Mouse (Mus musculus): Measurements from ENCODE around the gene Fam57b. TPM values are rescaled to one million over a fixed set of nuclear protein-coding genes. Genes with fewer than 3 reads are reported as not detected.

The Fam57b gene
- total RNA-seq (2021): 1 to 10 TPM; 8.2 to 9.7 TPM

DNA sequence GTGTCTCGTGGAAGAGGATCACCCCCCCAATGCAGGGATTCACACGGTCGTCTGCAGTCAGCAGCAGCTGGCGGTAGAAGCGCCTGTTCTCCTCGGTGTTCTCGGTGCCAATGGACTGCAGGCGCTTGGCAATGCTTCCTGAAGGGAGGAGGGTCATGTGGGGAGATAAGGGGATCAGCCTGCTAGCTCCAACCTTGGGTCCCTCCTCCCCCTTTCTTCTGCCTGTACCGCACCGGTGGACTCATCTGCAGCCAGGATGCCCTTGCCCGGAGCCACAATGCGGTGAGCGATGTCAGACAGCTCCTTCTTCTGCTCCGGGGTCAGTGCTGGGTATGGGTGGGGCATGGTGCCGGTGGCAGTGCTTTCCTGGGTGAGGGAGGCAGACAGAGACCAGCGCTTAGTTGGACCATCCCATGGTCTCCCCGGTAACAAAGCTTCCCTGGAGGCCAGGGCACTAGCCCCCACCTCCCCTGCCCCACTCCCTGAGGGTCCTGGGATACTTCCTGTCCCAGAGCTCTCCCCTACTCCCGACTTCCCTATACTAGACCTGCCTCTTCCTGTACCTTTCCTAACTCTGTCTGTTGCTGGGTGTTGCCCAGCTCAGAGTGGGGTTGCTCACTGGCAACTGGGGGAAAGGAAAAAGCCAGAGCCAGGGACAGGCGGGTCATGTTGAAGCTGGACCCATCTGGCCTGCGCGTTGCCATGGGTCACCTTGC is at the start of gene Fam57b:
Fam57b (plus strand) TSS at position 258 of the 716 bp plus-strand sequence.
- DNase-seq: peak; percentile 45 to 64

GRCm38 (mm10) chr7:126748824-126749223 is 48.6 kb upstream of the Fam57b start:
- intact Hi-C loops (cut with DNase I): no loop called here
- DNase-seq: no peak

More for the DNA sequence above, at the start of gene Fam57b:
- intact Hi-C loops (cut with DNase I): loop anchor here (1.0 to 2.0 kb wide), 2 partner anchors 20 to 39 kb away; partner anchors contain the start of gene Mapk3

DNA sequence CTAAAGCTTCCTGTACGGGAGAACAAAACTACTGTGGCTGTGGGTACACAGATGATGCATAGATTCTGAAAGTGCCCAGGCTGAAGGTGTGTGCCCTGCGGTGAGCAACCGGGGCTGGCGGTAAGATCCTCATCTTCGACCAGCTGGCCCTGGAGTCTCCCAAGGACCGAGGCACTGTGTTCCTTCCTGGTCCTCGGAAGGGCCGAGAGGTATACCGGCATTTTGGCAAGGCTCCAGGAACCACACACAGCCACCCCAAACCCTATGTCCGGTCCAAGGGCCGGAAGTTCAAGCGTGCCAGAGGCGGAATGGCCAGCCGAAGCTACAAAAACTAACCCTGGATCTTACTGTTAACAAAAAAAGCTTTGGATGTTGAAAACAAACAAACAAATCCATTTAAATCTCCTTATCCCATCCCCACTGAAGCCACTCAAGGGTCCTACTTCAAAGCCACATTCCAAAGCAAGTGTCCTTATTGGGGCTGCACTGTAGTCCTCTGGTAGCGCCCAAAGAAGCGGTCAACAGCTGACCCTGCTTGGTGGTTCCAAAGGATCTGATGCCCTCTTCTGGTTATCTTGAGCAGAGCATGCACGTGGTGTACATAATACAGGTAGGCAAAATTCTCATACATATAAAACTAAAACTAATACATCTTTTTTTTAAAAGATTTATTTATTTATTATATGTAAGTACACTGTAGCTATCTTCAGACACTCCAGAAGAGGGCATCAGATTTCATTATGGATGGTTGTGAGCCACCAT is 47.7 kb upstream of the Fam57b start:
- intact Hi-C loops (cut with DNase I): no loop called here

DNA sequence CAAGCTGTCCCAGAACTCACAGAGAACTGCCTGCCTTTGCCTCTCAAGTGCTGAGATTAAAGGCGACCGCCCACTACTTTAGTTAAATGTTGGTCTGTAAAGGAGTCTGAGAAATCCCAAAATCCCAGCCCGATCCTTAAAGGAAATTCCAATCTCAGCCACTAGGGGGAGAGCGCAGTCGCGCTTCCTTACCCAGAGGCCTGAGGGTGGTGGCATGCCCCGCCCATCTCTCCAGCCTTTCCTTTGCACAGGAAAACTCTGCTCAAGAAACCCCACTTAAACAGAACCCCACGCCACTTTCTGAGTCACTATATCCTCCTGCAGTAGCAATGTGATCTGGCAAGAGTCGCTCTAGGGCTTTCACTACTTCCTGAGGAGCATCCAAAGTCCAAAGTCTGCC is 42.6 kb upstream of the Fam57b start:
- intact Hi-C loops (cut with DNase I): loop anchor here (2.0 to 5.0 kb wide), 2 partner anchors 36 to 108 kb away; partner anchors contain the start of gene Sgf29
- DNase-seq: peak; percentile 78 to 79

More for the DNA sequence above, 47.7 kb upstream of the Fam57b start:
- no peak for DNase-seq

DNA sequence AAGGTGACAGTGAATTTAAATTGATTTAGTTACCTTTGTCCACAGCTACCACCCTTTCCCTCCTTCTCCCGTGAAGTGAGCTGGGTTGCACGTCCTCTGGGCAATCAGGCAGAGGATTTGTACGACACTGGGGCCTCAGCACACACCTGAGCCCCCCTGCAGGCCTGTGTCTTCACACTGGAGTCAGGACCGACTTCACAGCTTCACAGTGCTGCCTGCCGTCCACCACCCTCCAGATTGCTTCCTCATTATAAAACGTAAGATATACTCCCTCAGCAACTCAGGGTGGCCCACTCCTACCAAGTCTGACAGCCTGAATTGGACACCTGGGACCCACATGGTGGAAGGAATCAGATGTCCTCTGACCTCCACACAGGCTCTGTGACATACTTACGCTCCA is 38.9 kb upstream of the Fam57b start:
- no peak for DNase-seq
- intact Hi-C loops (cut with DNase I): loop anchor here (2.0 to 5.0 kb wide), 3 partner anchors 18 to 111 kb away; partner anchors contain the start of genes Sgf29 and Ypel3

- intact Hi-C loops (cut with DNase I): loop anchor here (2.0 to 5.0 kb wide), 3 partner anchors 18 to 112 kb away; partner anchors contain the start of genes Sgf29 and Ypel3
- DNase-seq: peak; percentile 86 to 88
Measured at GRCm38 (mm10) chr7:126759050-126759671, 38.3 kb upstream of the Fam57b start, which contains the start of gene Mapk3. Mapk3 (plus strand) TSS chr7:126759601.

GRCm38 (mm10) chr7:126759672-126760390 is 37.6 kb upstream of the Fam57b start:
- intact Hi-C loops (cut with DNase I): loop anchor here (2.0 to 5.0 kb wide), 3 partner anchors 17 to 113 kb away; partner anchors contain the start of genes Sgf29 and Ypel3
- no peak for DNase-seq

DNA sequence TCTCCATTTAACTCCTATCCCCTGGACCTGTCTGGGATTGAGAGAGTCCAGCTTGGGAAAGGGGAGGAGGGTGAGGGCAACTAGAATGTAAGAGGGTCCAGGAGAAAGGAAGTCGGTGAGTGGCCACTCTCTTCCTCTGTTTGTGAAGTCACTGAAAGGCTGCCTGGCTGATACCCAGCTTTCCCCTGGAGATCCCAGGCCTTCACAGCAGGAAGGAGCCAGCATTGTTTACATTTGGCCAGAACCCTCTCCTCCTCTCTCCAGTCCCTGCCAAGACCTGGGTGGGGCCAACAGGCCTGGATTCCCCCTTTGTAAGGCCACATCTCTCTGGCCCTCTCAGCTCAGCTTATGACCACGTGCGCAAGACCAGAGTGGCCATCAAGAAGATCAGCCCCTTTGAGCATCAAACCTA is 37.1 kb upstream of the Fam57b start:
- DNase-seq: peak; percentile 75 to 76
- intact Hi-C loops (cut with DNase I): no loop called here

GRCm38 (mm10) chr7:126760956-126761355 is 36.5 kb upstream of the Fam57b start:
- intact Hi-C loops (cut with DNase I): no loop called here

DNA sequence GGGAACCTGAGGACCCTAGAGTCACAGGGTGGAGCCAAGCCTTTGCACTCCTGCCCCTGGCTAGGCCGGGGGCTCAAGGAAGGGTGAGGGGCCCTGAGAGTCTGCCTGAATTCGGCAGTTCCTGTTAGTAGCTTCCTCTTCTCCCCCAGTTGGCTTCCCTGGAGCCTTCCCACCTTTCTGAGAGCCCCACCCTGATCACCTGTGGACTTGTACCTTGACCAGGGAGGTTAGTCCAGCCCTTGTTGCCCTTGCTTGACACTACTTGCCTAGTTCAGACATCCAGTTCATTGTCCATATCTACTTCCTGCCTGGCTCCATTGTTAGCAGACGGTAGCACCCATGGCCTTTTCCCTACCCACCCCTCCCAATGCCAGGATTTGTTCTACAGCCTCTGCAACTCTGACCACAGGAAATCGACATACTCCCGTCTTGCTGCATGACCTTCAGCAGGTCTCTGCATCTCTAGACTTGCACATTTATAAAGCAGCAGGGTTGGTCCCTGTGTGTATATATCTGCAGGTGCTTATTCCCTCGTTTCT is 35.9 kb upstream of the Fam57b start:
- intact Hi-C loops (cut with DNase I): no loop called here
- DNase-seq: no peak

More at GRCm38 (mm10) chr7:126760956-126761355, 36.5 kb upstream of the Fam57b start:
- no peak for DNase-seq

GRCm38 (mm10) chr7:126762471-126763008 is 34.9 kb upstream of the Fam57b start:
- DNase-seq: no peak
- intact Hi-C loops (cut with DNase I): no loop called here

DNA sequence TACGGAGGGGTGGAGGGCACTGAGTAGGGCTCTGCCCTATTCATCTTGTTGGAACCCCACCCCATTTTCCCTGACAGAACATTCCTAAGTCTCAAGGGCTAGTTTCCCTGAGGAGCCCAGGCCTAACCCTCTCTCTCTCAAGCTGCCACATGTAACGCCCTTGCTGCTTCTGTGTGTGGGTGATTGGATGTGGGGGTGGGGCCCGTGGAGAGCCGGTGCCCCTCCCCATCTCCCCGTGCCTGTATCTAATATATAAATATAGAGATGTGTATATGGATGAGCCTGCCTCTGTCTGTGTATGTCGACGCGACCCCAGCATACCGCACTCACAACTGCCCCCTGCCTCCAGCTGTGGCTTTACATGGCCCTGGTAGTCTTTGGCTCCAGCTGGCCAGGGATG is 31.9 kb upstream of the Fam57b start:
- no peak for DNase-seq
- intact Hi-C loops (cut with DNase I): no loop called here

- no peak for DNase-seq
- intact Hi-C loops (cut with DNase I): no loop called here
Measured at GRCm38 (mm10) chr7:126766201-126766600, 31.3 kb upstream of the Fam57b start, which contains the start of gene Gdpd3. Gdpd3 (plus strand) TSS chr7:126766334.

GRCm38 (mm10) chr7:126767001-126767400 is 30.5 kb upstream of the Fam57b start:
- intact Hi-C loops (cut with DNase I): no loop called here
- no peak for DNase-seq

DNA sequence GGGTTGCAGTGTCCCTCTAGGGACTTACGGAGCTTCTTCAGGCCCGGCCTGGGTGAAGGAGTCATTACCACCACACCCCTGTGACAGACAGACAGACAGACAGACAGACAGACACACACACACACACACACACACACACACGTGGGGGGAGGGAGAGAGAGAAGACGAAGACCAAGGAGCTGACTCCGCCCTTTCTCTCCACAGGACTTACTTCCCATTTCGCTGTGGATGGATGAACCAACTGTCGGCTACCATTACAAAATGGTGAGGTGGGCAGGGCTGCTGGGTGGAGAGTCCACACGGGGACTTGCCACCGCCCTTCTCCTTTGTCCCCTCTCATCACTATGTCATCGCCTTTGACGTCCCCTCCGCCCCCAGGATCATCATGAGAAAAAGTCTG is 26.7 kb upstream of the Fam57b start:
- intact Hi-C loops (cut with DNase I): no loop called here
- DNase-seq: no peak

GRCm38 (mm10) chr7:126773351-126773750 is 24.1 kb upstream of the Fam57b start:
- intact Hi-C loops (cut with DNase I): no loop called here
- DNase-seq: no peak

DNA sequence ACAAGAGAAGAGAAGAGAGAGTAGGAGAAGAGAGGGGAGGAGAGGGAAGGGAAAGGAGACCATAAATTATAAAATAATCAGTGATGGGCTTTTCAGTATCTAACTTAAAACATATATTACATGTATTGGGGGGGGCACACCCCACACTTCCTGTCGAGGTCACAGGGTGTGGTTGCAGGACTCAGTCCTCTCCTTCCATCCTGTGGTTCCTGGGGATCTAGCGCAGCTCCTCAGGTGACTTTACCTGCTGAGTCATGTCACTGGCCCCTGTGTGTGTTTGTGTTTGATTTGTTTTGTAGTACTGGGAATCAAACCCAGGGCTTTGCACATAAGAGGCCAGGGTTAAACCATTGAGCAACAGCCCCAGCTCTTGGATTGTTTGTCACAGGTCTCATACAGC is 23.0 kb upstream of the Fam57b start:
- no peak for DNase-seq
- intact Hi-C loops (cut with DNase I): no loop called here

DNA sequence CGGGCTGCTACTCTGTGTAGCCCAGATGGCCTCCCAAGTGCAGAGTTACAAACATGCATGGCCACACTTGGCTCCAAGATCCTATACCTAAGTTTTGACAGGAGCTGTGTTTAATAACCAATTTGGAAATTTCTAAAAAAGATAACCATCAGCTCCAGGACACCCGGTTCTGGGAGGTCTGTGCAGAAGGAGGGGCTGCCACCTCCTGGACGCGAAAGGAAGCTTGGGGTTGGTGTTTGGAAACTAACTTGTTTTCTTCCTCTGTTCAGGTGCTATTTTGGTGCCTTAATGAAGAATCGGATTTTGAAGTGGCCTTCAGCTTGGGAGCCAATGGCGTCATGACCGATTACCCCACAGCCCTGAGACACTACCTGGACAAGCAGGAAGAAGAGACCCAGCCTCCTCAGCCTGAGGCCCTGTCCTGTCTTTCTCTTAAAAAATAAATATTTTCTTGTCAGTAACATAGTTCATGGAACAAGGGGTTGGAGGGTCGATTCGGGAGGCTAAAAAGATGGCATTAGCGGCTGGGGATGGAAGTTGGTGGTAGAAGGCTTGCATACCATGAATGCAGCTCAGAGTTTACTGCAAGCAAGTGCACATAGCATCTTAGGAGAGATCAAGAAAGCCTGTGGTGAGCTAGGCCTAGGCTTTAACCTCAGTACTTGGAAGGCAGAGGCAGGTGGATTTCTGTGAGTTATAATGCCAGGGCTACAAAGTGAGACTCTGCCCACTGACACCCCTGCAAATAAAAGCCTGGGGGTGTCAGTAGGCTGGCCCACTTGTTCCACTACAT is 22.1 kb upstream of the Fam57b start:
- no peak for DNase-seq
- intact Hi-C loops (cut with DNase I): no loop called here

GRCm38 (mm10) chr7:126775978-126776234 is 21.6 kb upstream of the Fam57b start:
- no peak for DNase-seq
- intact Hi-C loops (cut with DNase I): loop anchor here (2.0 kb wide), 1 partner anchor 17 kb away; the partner anchor contains the start of gene Mapk3
